Mouse (Mus musculus): ENCODE results near the gene Bche. TPM values are rescaled to one million over a fixed set of nuclear protein-coding genes. Genes with fewer than 3 reads are reported as not detected.

The Bche gene
- 8.9 and 10.1 TPM in 2 replicates for polyA plus RNA-seq (2016; fragmentation: Nextera tagmentation; extraction: Ambion mirVana)

GRCm38 (mm10) chr3:73708410-73708714 is at the start of gene Bche:
Gene Bche, minus strand, starts transcription at chr3:73708415.
- Histone ChIP-seq H3K4me1 (no peaks in the 10 kb centered on the region), H3K4me2 (peak within 1 kb of the TSS; percentile 54), H3K9me3 (replicated peaks) (no peaks in the 10 kb centered on the region), H3K36me3 (no peaks in the 10 kb centered on the region), H3K4me3 (peak within 1 kb of the TSS; percentile 44), H3K27me3 (replicated peaks) (no peaks in the 10 kb centered on the region), H3K27ac (no peak within 1 kb of the TSS), H3K9ac (peak within 1 kb of the TSS; percentile 22; the same call in 1 of the 2 replicates)
- ATAC-seq: no peak
- 19% methylated on average over 10 of the region's 10 CpGs for WGBS (ENCODE audit: insufficient replicate concordance)

GRCm38 (mm10) chr3:73741998-73742397 is 33.8 kb upstream of the Bche start:
- Histone ChIP-seq H3K9me3 (replicated peaks) (no peaks in the 10 kb centered on the region), H3K27ac (no peak overlapping the region), H3K4me1 (no peaks in the 10 kb centered on the region), H3K4me3 (no peak overlapping the region), H3K36me3 (no peaks in the 10 kb centered on the region), H3K9ac (no peak overlapping the region), H3K27me3 (replicated peaks) (no peaks in the 10 kb centered on the region), H3K4me2 (no peak overlapping the region)
- ATAC-seq: no peak

- no peak overlapping the region for H3K4me2 ChIP-seq
- WGBS (ENCODE audit: insufficient replicate concordance): 48% methylated on average over 2 of the region's 2 CpGs
- H3K36me3 ChIP-seq: no peaks in the 10 kb centered on the region
- no peaks in the 10 kb centered on the region for H3K9me3 ChIP-seq (replicated peaks)
- no peaks in the 10 kb centered on the region for H3K27me3 ChIP-seq (replicated peaks)
- no peak overlapping the region for H3K9ac ChIP-seq
- no peak overlapping the region for H3K4me3 ChIP-seq
- H3K4me1 ChIP-seq: no peaks in the 10 kb centered on the region
- no peak for ATAC-seq
- H3K27ac ChIP-seq: no peak overlapping the region
Measured at GRCm38 (mm10) chr3:73731677-73732076, 23.5 kb upstream of the Bche start.

GRCm38 (mm10) chr3:73729511-73729910 is 21.3 kb upstream of the Bche start:
- no peak for ATAC-seq
- Histone ChIP-seq H3K27ac (no peak overlapping the region), H3K4me2 (no peak overlapping the region), H3K4me3 (no peak overlapping the region), H3K4me1 (no peaks in the 10 kb centered on the region), H3K9me3 (replicated peaks) (no peaks in the 10 kb centered on the region), H3K36me3 (no peaks in the 10 kb centered on the region), H3K27me3 (replicated peaks) (no peaks in the 10 kb centered on the region), H3K9ac (no peak overlapping the region)
- 59% methylated on average over 5 of the region's 5 CpGs for WGBS (ENCODE audit: insufficient replicate concordance)

- Histone ChIP-seq H3K36me3 (no peaks in the 10 kb centered on the region), H3K4me1 (no peaks in the 10 kb centered on the region), H3K4me3 (no peak overlapping the region), H3K9ac (no peak overlapping the region), H3K9me3 (replicated peaks) (no peaks in the 10 kb centered on the region), H3K27me3 (replicated peaks) (no peaks in the 10 kb centered on the region), H3K4me2 (no peak overlapping the region), H3K27ac (no peak overlapping the region)
- ATAC-seq: no peak
Measured at GRCm38 (mm10) chr3:73725711-73726110, 17.5 kb upstream of the Bche start.

GRCm38 (mm10) chr3:73724869-73725268 is 16.7 kb upstream of the Bche start:
- no peaks in the 10 kb centered on the region for H3K4me1 ChIP-seq
- no peak overlapping the region for H3K9ac ChIP-seq
- 73% methylated on average over 1 of the region's 1 CpGs for WGBS (ENCODE audit: insufficient replicate concordance)
- H3K4me3 ChIP-seq: no peak overlapping the region
- H3K4me2 ChIP-seq: no peak overlapping the region
- no peak for ATAC-seq
- H3K9me3 ChIP-seq (replicated peaks): no peaks in the 10 kb centered on the region
- no peaks in the 10 kb centered on the region for H3K36me3 ChIP-seq
- no peak overlapping the region for H3K27ac ChIP-seq
- no peaks in the 10 kb centered on the region for H3K27me3 ChIP-seq (replicated peaks)

- Histone ChIP-seq H3K4me3 (no peak overlapping the region), H3K9ac (no peak overlapping the region), H3K36me3 (no peaks in the 10 kb centered on the region), H3K4me2 (no peak overlapping the region), H3K4me1 (no peaks in the 10 kb centered on the region), H3K27me3 (replicated peaks) (no peaks in the 10 kb centered on the region), H3K27ac (no peak overlapping the region), H3K9me3 (replicated peaks) (no peaks in the 10 kb centered on the region)
- no peak for ATAC-seq
- WGBS (ENCODE audit: insufficient replicate concordance): 79% methylated on average over 1 of the region's 1 CpGs
Measured at GRCm38 (mm10) chr3:73717610-73718284, 9.5 kb upstream of the Bche start.

- Histone ChIP-seq H3K9ac (no peak overlapping the region), H3K36me3 (no peaks in the 10 kb centered on the region), H3K4me1 (no peaks in the 10 kb centered on the region), H3K27me3 (replicated peaks) (no peaks in the 10 kb centered on the region), H3K9me3 (replicated peaks) (no peaks in the 10 kb centered on the region), H3K4me2 (no peak overlapping the region), H3K27ac (no peak overlapping the region), H3K4me3 (no peak overlapping the region)
- WGBS (ENCODE audit: insufficient replicate concordance): 72% methylated on average over 8 of the region's 8 CpGs
- no peak for ATAC-seq
Measured at GRCm38 (mm10) chr3:73709871-73710270, 1.7 kb upstream of the Bche start.

GRCm38 (mm10) chr3:73707461-73708409 is 480 bp downstream of the Bche start:
- no peaks in the 10 kb centered on the region for H3K36me3 ChIP-seq
- no peak overlapping the region for H3K27ac ChIP-seq
- ATAC-seq: peak; percentile 65
- WGBS (ENCODE audit: insufficient replicate concordance): 16% methylated on average over 20 of the region's 20 CpGs
- no peaks in the 10 kb centered on the region for H3K4me1 ChIP-seq
- H3K4me2 ChIP-seq: peak overlapping the region; percentile 54
- no peaks in the 10 kb centered on the region for H3K27me3 ChIP-seq (replicated peaks)
- H3K9me3 ChIP-seq (replicated peaks): no peaks in the 10 kb centered on the region
- peak overlapping the region; percentile 22; the same call in 1 of the 2 replicates for H3K9ac ChIP-seq
- H3K4me3 ChIP-seq: peak overlapping the region; percentile 44

GRCm38 (mm10) chr3:73706544-73706943 is 1.7 kb downstream of the Bche start:
- no peaks in the 10 kb centered on the region for H3K27me3 ChIP-seq (replicated peaks)
- no peak overlapping the region for H3K4me3 ChIP-seq
- ATAC-seq: no peak
- no peaks in the 10 kb centered on the region for H3K9me3 ChIP-seq (replicated peaks)
- H3K4me2 ChIP-seq: peak overlapping the region; percentile 18; the same call in 1 of the 2 replicates
- H3K4me1 ChIP-seq: no peaks in the 10 kb centered on the region
- H3K27ac ChIP-seq: no peak overlapping the region
- H3K9ac ChIP-seq: no peak overlapping the region
- H3K36me3 ChIP-seq: no peaks in the 10 kb centered on the region
- 46% methylated on average over 1 of the region's 1 CpGs for WGBS (ENCODE audit: insufficient replicate concordance)

- no peaks in the 10 kb centered on the region for H3K9me3 ChIP-seq (replicated peaks)
- WGBS (ENCODE audit: insufficient replicate concordance): 61% methylated on average over 1 of the region's 1 CpGs
- H3K27ac ChIP-seq: no peak overlapping the region
- H3K4me2 ChIP-seq: no peak overlapping the region
- H3K4me3 ChIP-seq: no peak overlapping the region
- H3K27me3 ChIP-seq (replicated peaks): no peaks in the 10 kb centered on the region
- no peak overlapping the region for H3K9ac ChIP-seq
- H3K36me3 ChIP-seq: no peaks in the 10 kb centered on the region
- no peaks in the 10 kb centered on the region for H3K4me1 ChIP-seq
- ATAC-seq: no peak
Measured at GRCm38 (mm10) chr3:73698889-73699288, 9.3 kb downstream of the Bche start.

- no peak overlapping the region for H3K9ac ChIP-seq
- no peaks in the 10 kb centered on the region for H3K4me1 ChIP-seq
- H3K27ac ChIP-seq: no peak overlapping the region
- H3K27me3 ChIP-seq (replicated peaks): no peaks in the 10 kb centered on the region
- H3K4me3 ChIP-seq: no peak overlapping the region
- H3K9me3 ChIP-seq (replicated peaks): no peaks in the 10 kb centered on the region
- ATAC-seq: peak; percentile 73
- 39% methylated on average over 1 of the region's 1 CpGs for WGBS (ENCODE audit: insufficient replicate concordance)
- H3K4me2 ChIP-seq: no peak overlapping the region
- H3K36me3 ChIP-seq: no peaks in the 10 kb centered on the region
Measured at GRCm38 (mm10) chr3:73673333-73673732, 34.9 kb downstream of the Bche start.
